Mouse (Mus musculus): ENCODE results near the gene Pif1. TPM values are rescaled to one million over a fixed set of nuclear protein-coding genes. Genes with fewer than 3 reads are reported as not detected.

Gene Pif1
- total RNA-seq, 4 experiments from 2014 or later: 0.06 to 0.49 (median 0.22) TPM; not detected in 1

DNA sequence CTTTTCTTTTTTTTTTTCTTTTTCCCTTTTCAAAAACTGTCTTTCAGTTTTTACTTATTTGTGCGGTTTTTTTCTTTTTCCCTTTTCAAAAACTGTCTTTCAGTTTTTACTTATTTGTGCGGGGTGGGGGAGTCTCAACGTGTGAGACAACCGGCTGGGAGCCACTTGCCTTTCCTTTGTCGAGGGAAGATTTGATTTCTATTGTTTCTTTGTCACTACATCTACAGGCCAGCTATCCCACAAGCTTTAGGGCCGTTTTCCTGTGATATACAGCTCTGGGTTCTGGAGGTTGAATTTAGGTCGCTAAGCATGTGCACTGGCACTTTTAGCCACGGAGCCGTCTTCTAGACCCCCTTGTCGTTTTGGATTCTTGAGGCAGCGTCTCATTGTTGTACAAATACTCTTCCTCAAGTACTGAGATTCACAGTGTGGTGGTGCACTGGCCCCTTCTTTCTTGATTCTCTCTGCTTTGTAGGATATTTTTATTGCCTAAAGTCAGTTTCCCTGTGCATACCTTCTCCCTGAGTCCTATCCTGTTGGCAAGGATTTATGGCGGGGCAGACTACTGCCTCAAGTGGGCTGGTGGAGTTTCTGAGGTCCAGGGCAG is 54.6 kb downstream of the Pif1 start:
- DNase-seq: no peak

DNA sequence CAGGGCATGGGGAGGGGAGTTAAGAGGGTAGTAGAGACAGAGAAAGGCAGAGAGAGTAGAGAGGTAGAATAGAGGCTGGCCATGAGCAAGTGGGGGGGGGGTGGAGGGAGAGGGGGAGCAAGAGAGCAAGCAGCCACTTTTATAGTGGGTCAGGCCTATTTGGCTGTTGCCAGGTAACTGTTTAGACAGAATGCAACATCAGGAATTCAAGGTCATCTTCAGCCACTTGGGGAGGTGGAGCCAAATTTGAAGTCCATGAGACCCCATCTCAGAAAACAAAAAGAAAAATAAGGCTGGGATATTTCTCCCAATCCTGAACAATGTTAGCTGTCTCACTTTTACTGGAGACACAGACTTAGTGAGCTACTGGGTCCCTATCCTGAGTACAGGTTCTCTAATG is 55.6 kb downstream of the Pif1 start:
- no peak for DNase-seq

DNA sequence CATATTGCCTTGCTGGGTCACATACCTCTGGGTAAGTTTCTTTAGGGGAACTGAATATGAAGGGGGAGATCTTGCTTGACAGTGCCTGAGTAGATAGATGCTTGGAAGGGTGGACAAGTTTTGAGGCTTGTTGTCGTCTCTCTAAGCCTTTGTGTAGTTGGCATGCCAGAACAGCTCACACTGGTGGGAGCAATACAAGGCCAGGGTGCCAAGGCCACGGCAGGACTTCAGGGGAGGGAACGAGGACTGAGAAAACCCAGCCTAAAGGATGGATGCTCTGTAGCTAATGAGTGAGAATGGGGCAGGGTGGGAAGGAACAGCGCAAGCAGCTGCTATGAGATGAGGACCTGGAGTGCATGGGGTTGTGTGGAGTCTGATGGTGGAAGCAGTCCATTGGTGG is 58.0 kb downstream of the Pif1 start:
- no peak for DNase-seq

Other genes with a start within 250 kb of the Pif1 start
- 10 to 100 TPM; 18.6 to 23.1 (median 19.9) TPM for gene Pdcd7, start 241.1 kb upstream of the Pif1 start, total RNA-seq (2022)
- 1 to 10 TPM in 1 of 4 experiments, under 1 TPM in 2, not detected in 1; 0.41 to 1.7 (median 0.49) TPM for gene Ubap1l, start 226.1 kb upstream of the Pif1 start, total RNA-seq (2022)
- under 1 TPM in 3 of 4 experiments, not detected in 1; 0.13 to 0.23 (median 0.21) TPM for gene Kbtbd13, start 195.5 kb upstream of the Pif1 start, total RNA-seq (2022)
- 10 to 100 TPM in 1 of 4 experiments, 1 to 10 TPM in 3; 5.9 to 20.4 (median 7.2) TPM for gene Rasl12, start 188.7 kb upstream of the Pif1 start, total RNA-seq (2022)
- gene Slc51b, start 164.2 kb upstream of the Pif1 start, total RNA-seq (2022): not detected
- gene Mtfmt, start 151.4 kb upstream of the Pif1 start, total RNA-seq (2022): 10 to 100 TPM; 14.3 to 22.7 (median 16.4) TPM
- gene Spg21, start 126.2 kb upstream of the Pif1 start, total RNA-seq (2022): 10 to 100 TPM; 49.3 to 68.2 (median 60.7) TPM
- gene Ankdd1a, start 67.0 kb upstream of the Pif1 start, total RNA-seq (2022): 1 to 10 TPM; 3.5 to 6.0 (median 5.6) TPM
- gene Plekho2, start 7.1 kb upstream of the Pif1 start, total RNA-seq (2022): 10 to 100 TPM; 52.6 to 84.0 (median 64.7) TPM
- 100 to 1,000 TPM in 1 of 4 experiments, 10 to 100 TPM in 3; 50.0 to 107 (median 75.9) TPM for gene Rbpms2, start 42.5 kb downstream of the Pif1 start, total RNA-seq (2022)
- gene Oaz2, start 80.8 kb downstream of the Pif1 start, total RNA-seq (2022): 100 to 1,000 TPM; 138 to 203 (median 175) TPM
- gene Zfp609, start 240.4 kb downstream of the Pif1 start, total RNA-seq (2022): 10 to 100 TPM; 23.8 to 33.5 (median 28.4) TPM

Measured in adrenal gland, adult 8-10 months (tissue).